Mouse (Mus musculus) Patski (cell line): ENCODE data around the gene Mcts2. TPM values are rescaled to one million over a fixed set of nuclear protein-coding genes. Genes with fewer than 3 reads are reported as not detected.

Experiments
- ATAC-seq: fragments of 100-300 bp; one replicate; pipeline ENCODE4 v1.8.0; 2021
- CTCF ChIA-PET: fragments of 350-600 bp; sonication (Branson Sonifier 250); formaldehyde crosslinking; loops from one replicate; lab custom pipeline; 2022; ENCODE audit warnings: inconsistent platforms; lab: Charles Lee
- POLR2A ChIA-PET: fragments of 350-600 bp; sonication (Branson Sonifier 250); formaldehyde crosslinking; loops from one replicate; lab custom pipeline; 2022; ENCODE audit warnings: antibody characterized with exemption, inconsistent platforms; lab: Charles Lee
- DNase-seq: peaks from one replicate; pipeline ENCODE4 v3.0.0-alpha.2; 2011; ENCODE audit warnings: low read depth, low spot score
- H3K27me3 ChIP-seq: fragments of 371-371 bp; one replicate; pipeline ENCODE4 v1.5.1; 2021
- CTCF ChIP-seq: fragments of 100-300 bp; IDR thresholded peaks from one replicate; pipeline ENCODE4 v1.5.1; 2021
- in situ Hi-C: fragments of 300-500 bp; cut with MboI; formaldehyde crosslinking; loops from 3 replicates; pipeline ENCODE4 v1.11.1; 2018; ENCODE audit warnings: low pct_unique_long_range_greater_than_20kb, mixed read lengths
- polyA plus RNA-seq: library from polyadenylated mRNA; unstranded; gene quantifications from one replicate; pipeline ENCODE4 v1.2.3, GENCODE M21; 2021

The Mcts2 gene
- polyA plus RNA-seq, 1 experiment from 2014 or later: 19.9 TPM

DNA sequence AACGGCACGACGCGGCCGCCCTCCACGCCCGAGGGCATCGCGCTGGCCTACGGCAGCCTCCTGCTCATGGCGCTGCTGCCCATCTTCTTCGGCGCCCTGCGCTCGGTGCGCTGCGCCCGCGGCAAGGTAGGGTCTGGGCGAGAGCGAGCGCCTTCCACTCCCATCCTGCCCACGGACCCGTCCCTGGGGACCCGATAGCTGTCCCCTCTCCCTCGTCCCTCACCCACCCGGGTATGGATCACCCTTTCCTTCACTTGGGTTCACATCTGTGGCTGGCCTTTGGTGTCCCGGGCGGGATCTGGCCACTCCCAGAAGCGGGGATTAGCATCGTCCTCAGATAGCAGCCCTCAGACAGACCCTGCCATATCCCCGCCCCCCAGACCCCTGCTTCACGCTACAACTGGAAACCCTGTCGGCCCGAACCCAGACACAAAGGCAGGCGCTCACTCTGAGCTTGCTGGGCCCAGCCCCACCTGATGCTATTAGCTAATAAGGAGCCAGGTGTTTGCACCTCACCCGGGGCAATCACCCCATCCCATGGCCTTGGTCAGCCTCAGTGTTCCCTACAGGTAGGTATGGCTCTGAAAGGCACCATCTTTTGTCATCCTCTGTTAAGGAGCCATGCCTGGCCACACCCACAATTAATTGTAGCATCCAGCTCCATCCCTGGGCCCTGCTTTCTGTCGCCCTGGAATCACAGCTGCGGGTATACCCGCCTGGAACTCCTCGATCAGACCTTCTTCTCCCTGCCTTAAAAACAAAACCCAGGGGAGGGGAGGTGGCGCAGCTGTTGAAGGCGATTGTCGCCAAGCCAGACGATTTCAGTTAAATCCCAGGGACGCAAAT, 17.0 kb upstream of the Mcts2 start:
- in situ Hi-C loops: no loop called here
- CTCF ChIA-PET: interaction anchor here (1.2 to 4.6 kb wide), 9 partner anchors 8 to 232 kb away, joined by 3 to 23 read pairs (median 5); no protein-coding TSS in a partner anchor
- TF ChIP-seq CTCF: no peak
- POLR2A ChIA-PET: interaction anchor here (0.7 to 1.5 kb wide), 2 partner anchors 16 to 159 kb away, joined by 4 read pairs; no protein-coding TSS in a partner anchor
- no peak for DNase-seq
- H3K27me3 ChIP-seq: no peaks in the 10 kb centered on the region
- peak; percentile 57 for ATAC-seq

DNA sequence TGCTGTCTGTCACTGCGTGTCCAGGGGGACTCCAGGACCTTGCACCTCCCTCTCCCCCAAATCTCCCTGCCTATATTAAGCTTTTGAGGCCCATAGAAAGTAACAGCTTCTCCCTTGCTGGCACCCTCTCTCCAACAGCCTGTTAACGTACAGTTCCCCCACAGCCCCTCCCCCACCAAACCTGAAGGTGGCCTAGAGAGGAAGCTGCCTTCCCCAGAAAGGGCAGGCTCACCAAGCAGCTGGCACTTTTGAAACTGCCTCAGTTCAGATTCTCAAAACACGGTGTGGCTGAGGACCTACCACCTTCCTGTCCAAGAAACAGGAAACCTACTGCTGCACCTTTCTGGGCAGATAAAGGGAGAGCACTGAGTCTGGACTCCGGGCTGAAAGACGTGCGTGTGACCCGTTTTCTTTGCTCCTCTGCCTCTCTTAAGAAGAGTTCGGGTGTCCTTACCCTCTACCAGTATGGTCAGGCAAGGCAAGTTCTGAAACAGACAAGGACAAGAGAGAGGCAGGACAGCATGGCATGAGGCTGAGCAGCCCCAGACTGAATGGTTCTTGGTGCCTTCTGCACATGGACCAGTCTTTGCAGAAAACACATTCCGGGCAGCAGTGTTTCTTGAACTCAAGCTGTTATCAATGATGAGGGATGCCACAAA, 15.7 kb upstream of the Mcts2 start:
- in situ Hi-C loops: no loop called here
- ATAC-seq (no peak), DNase-seq (no peak)
- no peaks in the 10 kb centered on the region for H3K27me3 ChIP-seq
- no peak for TF ChIP-seq CTCF
- ChIA-PET CTCF (interaction anchor here (1.1 to 4.6 kb wide), 6 partner anchors 16 to 217 kb away, joined by 3 to 23 read pairs (median 5); partner anchors contain the start of gene Mcts2), POLR2A (interaction anchor here (0.6 to 1.0 kb wide), 2 partner anchors 20 to 49 kb away, joined by 3 to 5 read pairs; no protein-coding TSS in a partner anchor)

DNA sequence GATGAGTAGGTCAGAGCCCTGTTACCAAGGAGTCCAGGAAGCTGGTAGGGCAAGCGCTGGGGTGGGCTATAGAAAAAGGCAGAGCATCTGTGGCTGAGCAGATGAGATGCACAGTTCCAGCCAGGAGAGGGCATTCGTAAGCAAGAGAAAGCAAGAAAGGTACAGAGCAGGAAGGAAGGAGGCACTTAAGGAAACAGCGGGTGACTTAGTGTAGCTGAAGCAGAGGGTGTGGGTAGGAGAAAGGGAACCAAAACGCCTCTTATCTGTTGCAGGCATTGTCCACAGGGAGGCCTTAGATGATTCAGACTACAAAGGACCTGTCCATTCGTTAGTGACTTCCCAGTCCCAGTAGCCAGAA, 15.2 kb upstream of the Mcts2 start:
- in situ Hi-C loops: no loop called here
- ATAC-seq (peak; percentile 35), DNase-seq (no peak)
- no peaks in the 10 kb centered on the region for H3K27me3 ChIP-seq
- TF ChIP-seq CTCF: no peak
- ChIA-PET POLR2A (interaction anchor here (0.6 kb wide), 1 partner anchor 50 kb away, joined by 3 read pairs; no protein-coding TSS in a partner anchor), CTCF (interaction anchor here (0.8 to 4.6 kb wide), 7 partner anchors 12 to 217 kb away, joined by 3 to 23 read pairs (median 5); partner anchors contain the start of gene Mcts2)

DNA sequence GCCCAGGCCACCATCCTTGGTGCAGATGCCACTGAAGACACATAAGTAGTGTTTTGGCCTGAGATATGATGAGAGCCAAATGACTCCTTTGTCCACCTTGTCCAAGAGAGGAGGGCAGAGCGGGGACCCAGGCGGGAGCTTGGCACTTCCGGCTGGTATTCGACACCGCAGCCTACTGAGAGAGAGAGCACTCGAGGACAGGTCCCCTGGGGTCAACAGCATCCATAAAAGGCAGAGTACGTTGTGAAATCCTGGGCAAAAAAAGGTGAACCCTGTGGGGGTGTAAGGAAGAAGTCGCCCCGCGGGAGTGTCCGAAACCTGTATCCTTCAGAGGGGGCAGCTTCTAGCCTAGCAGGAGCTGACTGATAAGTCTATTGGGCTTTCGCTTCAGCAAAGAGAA, 14.7 kb upstream of the Mcts2 start:
- ChIA-PET POLR2A (no interaction called here), CTCF (interaction anchor here (0.8 to 4.6 kb wide), 6 partner anchors 12 to 216 kb away, joined by 3 to 23 read pairs (median 4); partner anchors contain the start of gene Mcts2)
- no peak for ATAC-seq
- in situ Hi-C loops: no loop called here
- TF ChIP-seq CTCF: no peak
- H3K27me3 ChIP-seq: no peaks in the 10 kb centered on the region
- no peak for DNase-seq

- TF ChIP-seq CTCF: no peak
- POLR2A ChIA-PET: interaction anchor here (0.6 to 0.8 kb wide), 3 partner anchors 20 to 72 kb away, joined by 3 to 5 read pairs (median 3); no protein-coding TSS in a partner anchor
- H3K27me3 ChIP-seq: no peaks in the 10 kb centered on the region
Observed at GRCm38 (mm10) chr2:152674148-152674547, 12.7 kb upstream of the Mcts2 start.

GRCm38 (mm10) chr2:152675252-152675791, 11.5 kb upstream of the Mcts2 start:
- H3K27me3 ChIP-seq: no peaks in the 10 kb centered on the region
- in situ Hi-C loops: loop anchor here (25.0 kb wide), 1 partner anchor 763 kb away; the partner anchor contains the start of gene Angpt4
- CTCF ChIA-PET: no interaction called here
- DNase-seq: no peak
- ATAC-seq: peak; percentile 56
- POLR2A ChIA-PET: interaction anchor here (0.6 kb wide), 1 partner anchor 18 kb away, joined by 3 read pairs; no protein-coding TSS in a partner anchor
- TF ChIP-seq CTCF: no peak

More at GRCm38 (mm10) chr2:152674148-152674547, 12.7 kb upstream of the Mcts2 start:
- ATAC-seq: no peak
- CTCF ChIA-PET: interaction anchor here (0.8 to 1.4 kb wide), 4 partner anchors 9 to 58 kb away, joined by 3 to 4 read pairs (median 3); no protein-coding TSS in a partner anchor
- in situ Hi-C loops: no loop called here
- no peak for DNase-seq

GRCm38 (mm10) chr2:152678302-152678701, 8.5 kb upstream of the Mcts2 start:
- no peak for DNase-seq
- H3K27me3 ChIP-seq: no peaks in the 10 kb centered on the region
- ChIA-PET POLR2A (interaction anchor here (0.6 to 1.2 kb wide), 6 partner anchors 18 to 924 kb away, joined by 3 to 9 read pairs (median 4); no protein-coding TSS in a partner anchor), CTCF (interaction anchor here (0.6 to 3.6 kb wide), 15 partner anchors 8 to 155 kb away, joined by 3 to 36 read pairs (median 5); partner anchors contain the start of genes H13 and Mcts2)
- in situ Hi-C loops: loop anchor here (25.0 kb wide), 1 partner anchor 766 kb away; the partner anchor contains the start of gene Angpt4
- no peak for TF ChIP-seq CTCF
- peak; percentile 9 for ATAC-seq

- POLR2A ChIA-PET: interaction anchor here (0.6 kb wide), 1 partner anchor 923 kb away, joined by 3 read pairs; no protein-coding TSS in a partner anchor
- in situ Hi-C loops: loop anchor here (25.0 kb wide), 1 partner anchor 767 kb away; the partner anchor contains the start of gene Angpt4
- ATAC-seq (peak; percentile 28), DNase-seq (no peak)
- no peaks in the 10 kb centered on the region for H3K27me3 ChIP-seq
- CTCF ChIA-PET: interaction anchor here (0.6 to 3.6 kb wide), 12 partner anchors 9 to 154 kb away, joined by 3 to 36 read pairs (median 6); partner anchors contain the start of gene H13
- no peak for TF ChIP-seq CTCF
Observed at GRCm38 (mm10) chr2:152678925-152679324, 7.9 kb upstream of the Mcts2 start.

DNA sequence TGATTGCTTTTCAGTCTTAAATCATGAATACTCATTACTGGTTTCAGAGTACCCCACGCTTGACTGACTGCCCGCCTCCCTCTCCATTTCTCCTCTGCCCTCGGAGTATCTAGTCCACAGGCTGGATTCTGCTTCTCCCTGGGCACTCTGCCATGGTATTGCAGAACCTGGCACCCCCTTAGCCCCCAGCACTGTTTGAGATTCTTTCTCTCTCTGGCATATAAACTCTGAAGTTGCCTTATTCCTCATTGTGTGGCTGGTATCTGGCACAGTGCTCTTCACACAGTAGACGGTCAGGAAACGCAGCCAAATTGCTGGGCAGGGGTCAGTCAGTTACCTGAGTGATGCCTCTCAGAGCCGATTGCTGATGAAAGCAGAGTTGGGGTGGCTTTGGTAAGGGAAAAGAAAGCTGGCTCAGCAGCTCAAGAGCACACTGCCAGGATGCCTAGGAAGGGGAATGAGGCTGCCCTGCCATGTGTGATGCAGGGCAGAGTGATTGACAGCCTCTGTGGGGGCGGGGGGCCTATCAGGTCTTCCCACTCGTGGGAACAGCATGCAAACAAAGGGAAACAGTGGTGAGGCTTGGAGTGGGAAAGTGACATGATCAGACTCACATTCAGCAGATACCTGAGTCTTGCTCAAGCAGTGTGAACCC, 7.0 kb upstream of the Mcts2 start:
- ATAC-seq: peak; percentile 31
- in situ Hi-C loops: loop anchor here (25.0 kb wide), 1 partner anchor 768 kb away; the partner anchor contains the start of gene Angpt4

More for the DNA sequence above, 7.0 kb upstream of the Mcts2 start:
- no peak for DNase-seq
- H3K27me3 ChIP-seq: no peaks in the 10 kb centered on the region
- POLR2A ChIA-PET: interaction anchor here (0.6 kb wide), 1 partner anchor 299 kb away, joined by 4 read pairs; no protein-coding TSS in a partner anchor
- TF ChIP-seq CTCF: no peak
- CTCF ChIA-PET: interaction anchor here (3.6 kb wide), 1 partner anchor 15 kb away, joined by 36 read pairs; no protein-coding TSS in a partner anchor
